Mouse (Mus musculus): ENCODE results near the gene Rab19. TPM values are rescaled to one million over a fixed set of nuclear protein-coding genes. Genes with fewer than 3 reads are reported as not detected.
"Not testable (repeated sequence)": the region's sequence is repeated elsewhere in the genome, so short reads cannot be mapped to it uniquely, and the experiment has no call there.

The Rab19 gene
- polyA plus RNA-seq, 1 experiment from 2014 or later: 0.30 TPM

GRCm38 (mm10) chr6:39347880-39348814, 32.8 kb upstream of the Rab19 start:
- no peak overlapping the region for H3K27ac ChIP-seq (ENCODE audit: low read length)
- no peaks in the 10 kb centered on the region for H3K9me3 ChIP-seq (ENCODE audit: control insufficient read depth, low read length)
- peaks cover 11% of the 10 kb centered on the region for H3K36me3 ChIP-seq (ENCODE audit: control insufficient read depth, insufficient read depth)

GRCm38 (mm10) chr6:39348946-39349345, 32.0 kb upstream of the Rab19 start:
- H3K9me3 ChIP-seq (ENCODE audit: control insufficient read depth, low read length): no peaks in the 10 kb centered on the region
- no peak overlapping the region for H3K27ac ChIP-seq (ENCODE audit: low read length)
- H3K27me3 ChIP-seq (replicated peaks; ENCODE audit: control insufficient read depth, insufficient read depth, low read length): no peaks in the 10 kb centered on the region
- peaks cover 16% of the 10 kb centered on the region for H3K4me1 ChIP-seq (replicated peaks; ENCODE audit: control insufficient read depth, insufficient read depth, low read length)
- ATAC-seq: 0 out of 2 replicates have a peak, but pooled peaks have one; percentile 23
- 70% methylated on average over 6 of the region's 6 CpGs for WGBS
- H3K36me3 ChIP-seq (ENCODE audit: control insufficient read depth, insufficient read depth): peaks cover 10% of the 10 kb centered on the region
- no peak overlapping the region for H3K4me3 ChIP-seq (replicated peaks; ENCODE audit: low read length)
- no peak overlapping the region for H3K4me2 ChIP-seq (ENCODE audit: low read length)
- H3K9ac ChIP-seq (replicated peaks; ENCODE audit: low read depth, low read length): no peak overlapping the region

More at GRCm38 (mm10) chr6:39347880-39348814, 32.8 kb upstream of the Rab19 start:
- no peak overlapping the region for H3K4me3 ChIP-seq (replicated peaks; ENCODE audit: low read length)
- no peak overlapping the region for H3K4me2 ChIP-seq (ENCODE audit: low read length)
- WGBS: 28% methylated on average over 4 of the region's 4 CpGs
- H3K9ac ChIP-seq (replicated peaks; ENCODE audit: low read depth, low read length): no peak overlapping the region
- no peaks in the 10 kb centered on the region for H3K27me3 ChIP-seq (replicated peaks; ENCODE audit: control insufficient read depth, insufficient read depth, low read length)
- no peak for ATAC-seq
- peaks cover 16% of the 10 kb centered on the region for H3K4me1 ChIP-seq (replicated peaks; ENCODE audit: control insufficient read depth, insufficient read depth, low read length)

- H3K9me3 ChIP-seq (ENCODE audit: control insufficient read depth, low read length); H3K4me1 ChIP-seq (replicated peaks; ENCODE audit: control insufficient read depth, insufficient read depth, low read length); H3K4me2 ChIP-seq (ENCODE audit: low read length); ATAC-seq; H3K9ac ChIP-seq (replicated peaks; ENCODE audit: low read depth, low read length); H3K27ac ChIP-seq (ENCODE audit: low read length); H3K4me3 ChIP-seq (replicated peaks; ENCODE audit: low read length); H3K27me3 ChIP-seq (replicated peaks; ENCODE audit: control insufficient read depth, insufficient read depth, low read length): not testable (repeated sequence)
- WGBS: 98% methylated on average over 9 of the region's 9 CpGs
- H3K36me3 ChIP-seq (ENCODE audit: control insufficient read depth, insufficient read depth): peaks cover 10% of the 10 kb centered on the region
Measured at GRCm38 (mm10) chr6:39359207-39359606, 21.8 kb upstream of the Rab19 start.

- no peak overlapping the region for H3K27ac ChIP-seq (ENCODE audit: low read length)
- no peak overlapping the region for H3K9ac ChIP-seq (replicated peaks; ENCODE audit: low read depth, low read length)
- H3K4me3 ChIP-seq (replicated peaks; ENCODE audit: low read length): no peak overlapping the region
- no peak for ATAC-seq
- no peaks in the 10 kb centered on the region for H3K9me3 ChIP-seq (ENCODE audit: control insufficient read depth, low read length)
- no peaks in the 10 kb centered on the region for H3K4me1 ChIP-seq (replicated peaks; ENCODE audit: control insufficient read depth, insufficient read depth, low read length)
- H3K27me3 ChIP-seq (replicated peaks; ENCODE audit: control insufficient read depth, insufficient read depth, low read length): no peaks in the 10 kb centered on the region
- H3K36me3 ChIP-seq (ENCODE audit: control insufficient read depth, insufficient read depth): peaks cover 9% of the 10 kb centered on the region
- no peak overlapping the region for H3K4me2 ChIP-seq (ENCODE audit: low read length)
- WGBS: 94% methylated on average over 2 of the region's 2 CpGs
Measured at GRCm38 (mm10) chr6:39362684-39363083, 18.3 kb upstream of the Rab19 start.

DNA sequence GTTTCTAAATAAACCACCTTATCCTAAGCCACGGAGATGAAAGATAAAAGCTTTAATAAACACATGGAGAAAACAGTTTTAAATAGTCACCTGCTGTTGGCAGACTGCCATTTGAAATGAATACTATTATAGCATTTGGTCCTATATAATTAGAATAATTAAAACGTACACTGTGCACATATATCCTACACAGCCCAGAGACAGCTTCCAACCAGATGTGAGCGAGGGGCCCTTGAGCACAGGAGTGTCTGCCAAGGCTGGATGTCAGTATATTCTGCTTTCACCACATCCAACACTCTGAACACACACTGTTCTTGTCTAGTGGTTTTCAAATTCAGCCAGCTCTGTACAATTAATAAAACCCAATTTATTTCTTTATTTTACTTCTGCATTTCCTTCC, 11.3 kb upstream of the Rab19 start:
- no peak overlapping the region for H3K4me3 ChIP-seq (replicated peaks; ENCODE audit: low read length)
- no peak overlapping the region for H3K27ac ChIP-seq (ENCODE audit: low read length)
- 48% methylated on average over 3 of the region's 3 CpGs for WGBS
- no peaks in the 10 kb centered on the region for H3K4me1 ChIP-seq (replicated peaks; ENCODE audit: control insufficient read depth, insufficient read depth, low read length)
- H3K9me3 ChIP-seq (ENCODE audit: control insufficient read depth, low read length): no peaks in the 10 kb centered on the region
- H3K4me2 ChIP-seq (ENCODE audit: low read length): no peak overlapping the region
- ATAC-seq: peak; percentile 47; the same call in 1 of the 2 replicates
- H3K36me3 ChIP-seq (ENCODE audit: control insufficient read depth, insufficient read depth): peaks cover 4% of the 10 kb centered on the region
- no peaks in the 10 kb centered on the region for H3K27me3 ChIP-seq (replicated peaks; ENCODE audit: control insufficient read depth, insufficient read depth, low read length)
- H3K9ac ChIP-seq (replicated peaks; ENCODE audit: low read depth, low read length): no peak overlapping the region

- no peak for ATAC-seq
- H3K4me1 ChIP-seq (replicated peaks; ENCODE audit: control insufficient read depth, insufficient read depth, low read length): peaks cover 11% of the 10 kb centered on the region
- H3K9ac ChIP-seq (replicated peaks; ENCODE audit: low read depth, low read length): no peak overlapping the region
- H3K4me2 ChIP-seq (ENCODE audit: low read length): no peak overlapping the region
- no peak overlapping the region for H3K27ac ChIP-seq (ENCODE audit: low read length)
- H3K27me3 ChIP-seq (replicated peaks; ENCODE audit: control insufficient read depth, insufficient read depth, low read length): no peaks in the 10 kb centered on the region
- H3K36me3 ChIP-seq (ENCODE audit: control insufficient read depth, insufficient read depth): no peaks in the 10 kb centered on the region; the same call in 1 of the 2 replicates
- H3K9me3 ChIP-seq (ENCODE audit: control insufficient read depth, low read length): no peaks in the 10 kb centered on the region
- H3K4me3 ChIP-seq (replicated peaks; ENCODE audit: low read length): no peak overlapping the region
Measured at GRCm38 (mm10) chr6:39372042-39372441, 8.9 kb upstream of the Rab19 start.

GRCm38 (mm10) chr6:39372727-39373126, 8.2 kb upstream of the Rab19 start:
- Histone ChIP-seq H3K9me3 (ENCODE audit: control insufficient read depth, low read length) (no peaks in the 10 kb centered on the region), H3K4me1 (replicated peaks; ENCODE audit: control insufficient read depth, insufficient read depth, low read length) (peaks cover 11% of the 10 kb centered on the region), H3K27ac (ENCODE audit: low read length) (no peak overlapping the region), H3K27me3 (replicated peaks; ENCODE audit: control insufficient read depth, insufficient read depth, low read length) (no peaks in the 10 kb centered on the region), H3K4me2 (ENCODE audit: low read length) (no peak overlapping the region), H3K36me3 (ENCODE audit: control insufficient read depth, insufficient read depth) (no peaks in the 10 kb centered on the region), H3K9ac (replicated peaks; ENCODE audit: low read depth, low read length) (no peak overlapping the region), H3K4me3 (replicated peaks; ENCODE audit: low read length) (no peak overlapping the region)
- 77% methylated on average over 7 of the region's 7 CpGs for WGBS
- no peak for ATAC-seq

DNA sequence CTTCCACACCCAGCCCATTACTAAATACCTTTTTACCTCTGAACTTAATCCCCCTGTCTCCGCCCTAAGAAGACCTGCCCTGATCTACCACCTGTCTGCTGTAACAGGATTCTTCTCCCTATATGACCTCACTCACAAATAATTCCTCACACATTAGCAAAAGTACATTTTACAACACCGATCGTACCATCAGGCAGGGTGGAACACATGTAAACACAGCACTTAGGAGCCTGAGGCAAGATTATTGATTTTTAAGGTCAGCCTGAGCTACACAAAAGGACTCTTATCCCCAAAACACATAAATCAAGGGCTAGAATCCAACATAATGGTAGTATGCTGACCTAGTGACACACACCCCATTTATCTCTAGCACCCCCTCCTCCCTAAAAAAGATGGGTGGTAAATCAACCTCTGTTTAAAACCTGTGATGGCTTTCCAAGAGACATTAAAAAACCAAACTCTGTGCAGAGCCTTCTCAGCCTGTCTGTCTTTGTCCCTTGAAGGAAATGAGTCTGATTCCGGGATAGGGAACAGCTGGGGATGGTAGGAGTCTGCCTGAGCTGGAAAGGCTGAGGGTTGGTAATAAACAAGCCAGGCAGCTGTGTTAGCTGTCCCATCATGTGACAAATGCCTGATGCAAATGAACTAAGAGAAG, 7.5 kb upstream of the Rab19 start:
- no peak for ATAC-seq
- Histone ChIP-seq H3K4me3 (replicated peaks; ENCODE audit: low read length) (no peak overlapping the region), H3K4me2 (ENCODE audit: low read length) (no peak overlapping the region), H3K9ac (replicated peaks; ENCODE audit: low read depth, low read length) (no peak overlapping the region), H3K27me3 (replicated peaks; ENCODE audit: control insufficient read depth, insufficient read depth, low read length) (no peaks in the 10 kb centered on the region), H3K36me3 (ENCODE audit: control insufficient read depth, insufficient read depth) (no peaks in the 10 kb centered on the region), H3K27ac (ENCODE audit: low read length) (no peak overlapping the region), H3K4me1 (replicated peaks; ENCODE audit: control insufficient read depth, insufficient read depth, low read length) (peaks cover 11% of the 10 kb centered on the region), H3K9me3 (ENCODE audit: control insufficient read depth, low read length) (no peaks in the 10 kb centered on the region)
- WGBS: 84% methylated on average over 4 of the region's 4 CpGs

- peak overlapping the region; percentile 75 for H3K4me2 ChIP-seq (ENCODE audit: low read length)
- ATAC-seq: no peak
- 0 out of 2 replicates have a peak, but pooled peaks cover 2% of the 10 kb centered on the region for H3K27me3 ChIP-seq (replicated peaks; ENCODE audit: control insufficient read depth, insufficient read depth, low read length)
- 21% methylated on average over 9 of the region's 9 CpGs for WGBS
- no peaks in the 10 kb centered on the region for H3K9me3 ChIP-seq (ENCODE audit: control insufficient read depth, low read length)
- peaks cover 14% of the 10 kb centered on the region for H3K4me1 ChIP-seq (replicated peaks; ENCODE audit: control insufficient read depth, insufficient read depth, low read length)
- peak overlapping the region; percentile 92 for H3K9ac ChIP-seq (replicated peaks; ENCODE audit: low read depth, low read length)
- H3K36me3 ChIP-seq (ENCODE audit: control insufficient read depth, insufficient read depth): no peaks in the 10 kb centered on the region
- H3K27ac ChIP-seq (ENCODE audit: low read length): no peak overlapping the region
- peak overlapping the region; percentile 91 for H3K4me3 ChIP-seq (replicated peaks; ENCODE audit: low read length)
Measured at GRCm38 (mm10) chr6:39376775-39377174, 4.2 kb upstream of the Rab19 start.

Measured in forebrain, embryonic 16.5 days (tissue).